In genomic region chr7:34932631-34933030, GRCm38 (mm10) we compare ENCODE assay signal across 13 mouse cellular contexts.
"Had no signal": no experiment of that assay in that cellular context is flagged by ENCODE, and none has a peak within 500 bp of the region (broad histone marks: within the 10 kb centered on the region; RNA-seq: fewer than 3 reads in every experiment).

No protein-coding gene starts in this region.

- ATAC-seq: midbrain, embryonic 16.5 days had no signal

- H3K4me3 ChIP-seq: limb, embryonic 13.5 days; midbrain, embryonic 12.5 days; neural tube, embryonic 13.5 days had no signal

- H3K27ac ChIP-seq: limb, embryonic 13.5 days; midbrain, embryonic 12.5 days; neural tube, embryonic 13.5 days had no signal

- H3K4me2 ChIP-seq: limb, embryonic 13.5 days; midbrain, embryonic 12.5 days; neural tube, embryonic 13.5 days had no signal

- H3K27me3 ChIP-seq: limb, embryonic 13.5 days; midbrain, embryonic 12.5 days; neural tube, embryonic 13.5 days had no signal

- DNase-seq: kidney, adult 8-10 months; kidney, postnatal 10 days; kidney, postnatal 4 days; left cerebral cortex, postnatal 4 days; lung, adult 18-20 months; retina, postnatal 1 day; spleen, adult 18-20 months; thymus, adult 18-20 months; thymus, postnatal 25 days had no signal

- H3K9me3 ChIP-seq: neural tube, embryonic 13.5 days had no signal

- H3K9ac ChIP-seq: limb, embryonic 13.5 days; midbrain, embryonic 12.5 days; neural tube, embryonic 13.5 days had no signal
